Mouse (Mus musculus): Measurements from ENCODE around the gene Nobox. TPM values are rescaled to one million over a fixed set of nuclear protein-coding genes. Genes with fewer than 3 reads are reported as not detected.

Nobox gene
- total and polyA plus RNA-seq, 3 experiments, result not detected

DNA sequence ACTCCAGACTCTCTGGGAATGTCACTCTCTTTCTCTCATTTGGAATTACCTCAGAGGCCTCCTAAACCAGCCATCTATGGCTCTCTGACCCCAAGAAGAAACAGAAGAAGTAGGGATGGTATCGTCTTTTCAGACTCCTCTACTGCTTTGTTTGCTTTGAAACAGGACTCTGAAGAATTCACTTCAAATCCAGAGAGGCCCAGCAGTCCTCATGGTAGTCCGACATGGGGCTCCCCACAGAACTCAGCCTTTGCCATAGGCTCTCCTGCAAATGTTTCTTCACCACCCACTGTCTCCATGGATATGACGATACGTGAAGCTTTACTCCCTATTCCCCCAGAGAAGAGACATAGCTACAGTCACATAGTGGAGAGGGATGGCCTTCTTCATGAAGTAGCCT is 35.2 kb downstream of the Nobox start:
- H3K4me2 ChIP-seq (ENCODE audit: insufficient read depth, low read depth, poor library complexity, severe bottlenecking), result no peak overlapping the region
- peaks cover 0 to 5% of the 10 kb centered on the region in 2 experiments; a peak in 1 of 4 replicates for H3K4me1 ChIP-seq (ENCODE audit: control insufficient read depth in 1 of 2, insufficient read depth in 2 of 2)
- no peak overlapping the region for H3K27ac ChIP-seq (ENCODE audit: insufficient read depth, low read depth)
- in situ Hi-C loops (cut with MboI; ENCODE audit: low pct_ligation_motif_present, low pct_unique_long_range_greater_than_20kb, low sequenced_read_pairs) (no loop called here), dilution Hi-C loops (cut with MboI; ENCODE audit: extremely low pct_ligation_motif_present, extremely low pct_unique_long_range_greater_than_20kb, low sequenced_read_pairs) (no loop called here)
- no peaks in the 10 kb centered on the region for H3K36me3 ChIP-seq (replicated peaks in 1 of 2; ENCODE audit: control insufficient read depth in 1 of 2, insufficient read depth in 1 of 2, low read length in 1 of 2)
- H3K27me3 ChIP-seq (replicated peaks), result no peaks in the 10 kb centered on the region
- TF ChIP-seq SMC3 (IDR thresholded peaks at IDR 0.05; ENCODE audit: low read depth, low read length) (no peak), POLR2A (IDR thresholded peaks at IDR 0.05; ENCODE audit: low read depth, low read length) (no peak), SIN3A (IDR thresholded peaks at IDR 0.05; ENCODE audit: low read length) (no peak), RAD21 (IDR thresholded peaks at IDR 0.05; ENCODE audit: low read depth, low read length) (no peak), USF1 (IDR thresholded peaks at IDR 0.05; ENCODE audit: low read depth, low read length) (no peak), NELFE (IDR thresholded peaks at IDR 0.05; ENCODE audit: low read depth, low read length) (no peak), RCOR1 (conservative IDR thresholded peaks at IDR 0.05; ENCODE audit: low read depth, low read length) (no peak), CHD1 (IDR thresholded peaks at IDR 0.05; ENCODE audit: low read depth, low read length) (no peak), ZKSCAN1 (IDR thresholded peaks at IDR 0.05; ENCODE audit: borderline replicate concordance, low read depth, low read length) (no peak), EP300 (IDR thresholded peaks at IDR 0.05; ENCODE audit: low read length) (no peak), JUND (conservative IDR thresholded peaks at IDR 0.05; ENCODE audit: low read depth, low read length) (no peak), JUN (IDR thresholded peaks at IDR 0.05; ENCODE audit: insufficient read depth, low read depth, low read length) (no peak), ZNF384 (IDR thresholded peaks at IDR 0.05; ENCODE audit: low read depth, low read length) (no peak)
- H3K9me3 ChIP-seq (replicated peaks; ENCODE audit: low read length), result no peaks in the 10 kb centered on the region
- no peaks in the 10 kb centered on the region for H3K79me2 ChIP-seq (replicated peaks; ENCODE audit: control insufficient read depth, extremely low read depth, insufficient read depth, poor library complexity, severe bottlenecking)
- H3K4me3 ChIP-seq (replicated peaks in 1 of 3; ENCODE audit: low read depth in 2 of 3, low read length in 2 of 3, poor library complexity in 1 of 3), result no peak overlapping the region
- no peak overlapping the region for H3K9ac ChIP-seq (ENCODE audit: insufficient read depth, low read depth)
- DNase-seq (ENCODE audit: extremely low read depth), result no peak

DNA sequence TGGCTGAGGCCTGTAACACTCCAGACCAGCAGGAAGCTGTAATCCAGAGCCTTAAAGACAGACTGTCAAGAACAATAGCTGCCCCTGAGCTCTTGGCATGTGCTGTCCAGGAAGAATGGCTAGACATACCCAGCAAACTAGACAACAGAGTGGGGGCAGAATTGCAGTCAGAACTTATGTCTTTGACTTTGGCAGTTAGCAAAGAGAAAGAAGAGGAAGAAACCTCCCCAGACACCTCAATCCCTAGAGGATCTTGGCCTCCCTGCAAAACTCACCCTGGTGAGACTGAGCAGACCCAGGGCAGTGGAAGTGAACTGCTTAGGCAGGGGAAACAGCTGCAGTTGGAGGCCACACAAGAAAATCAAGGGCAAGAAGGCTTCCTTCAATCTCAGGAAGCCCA is 36.8 kb downstream of the Nobox start:
- dilution Hi-C loops (cut with MboI; ENCODE audit: extremely low pct_ligation_motif_present, extremely low pct_unique_long_range_greater_than_20kb, low sequenced_read_pairs) (no loop called here), in situ Hi-C loops (cut with MboI; ENCODE audit: low pct_ligation_motif_present, low pct_unique_long_range_greater_than_20kb, low sequenced_read_pairs) (no loop called here)
- peaks cover 0 to 5% of the 10 kb centered on the region in 2 experiments; a peak in 1 of 4 replicates for H3K4me1 ChIP-seq (ENCODE audit: control insufficient read depth in 1 of 2, insufficient read depth in 2 of 2)
- no peak overlapping the region for H3K4me3 ChIP-seq (replicated peaks in 1 of 3; ENCODE audit: low read depth in 2 of 3, low read length in 2 of 3, poor library complexity in 1 of 3)
- no peaks in the 10 kb centered on the region for H3K36me3 ChIP-seq (replicated peaks in 1 of 2; ENCODE audit: control insufficient read depth in 1 of 2, insufficient read depth in 1 of 2, low read length in 1 of 2)
- H3K79me2 ChIP-seq (replicated peaks; ENCODE audit: control insufficient read depth, extremely low read depth, insufficient read depth, poor library complexity, severe bottlenecking), result no peaks in the 10 kb centered on the region
- no peak overlapping the region for H3K9ac ChIP-seq (ENCODE audit: insufficient read depth, low read depth)
- TF ChIP-seq TBP (conservative IDR thresholded peaks at IDR 0.05; ENCODE audit: low read depth, low read length) (no peak), NELFE (IDR thresholded peaks at IDR 0.05; ENCODE audit: low read depth, low read length) (no peak), KAT2A (IDR thresholded peaks at IDR 0.05; ENCODE audit: insufficient replicate concordance, low read length) (no peak), POLR2A (IDR thresholded peaks at IDR 0.05; ENCODE audit: low read depth, low read length) (no peak)
- no peak overlapping the region for H3K4me2 ChIP-seq (ENCODE audit: insufficient read depth, low read depth, poor library complexity, severe bottlenecking)
- no peaks in the 10 kb centered on the region for H3K27me3 ChIP-seq (replicated peaks)
- H3K9me3 ChIP-seq (replicated peaks; ENCODE audit: low read length), result no peaks in the 10 kb centered on the region
- H3K27ac ChIP-seq (ENCODE audit: insufficient read depth, low read depth), result no peak overlapping the region
- DNase-seq (ENCODE audit: extremely low read depth), result no peak

DNA sequence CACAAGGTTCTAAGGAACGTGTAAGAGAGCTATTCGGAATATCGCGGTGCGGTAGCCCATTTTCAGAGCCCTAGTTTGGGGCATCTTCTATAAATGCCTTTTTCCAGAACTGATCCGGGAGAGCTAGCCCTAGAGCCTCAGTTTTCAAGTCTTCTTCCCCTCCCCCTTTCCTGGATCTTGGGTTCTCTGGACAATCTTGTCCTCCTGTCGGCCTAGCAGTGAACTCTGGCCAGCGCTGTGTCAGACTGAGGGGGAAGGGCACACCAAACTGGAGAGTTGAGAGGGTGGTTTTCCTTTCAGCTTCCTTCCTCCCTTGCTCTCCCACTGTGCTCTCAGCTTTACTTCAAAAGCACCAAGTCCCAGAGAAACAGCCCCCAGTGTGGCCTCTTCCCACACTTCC is 43.0 kb downstream of the Nobox start:
- no peaks in the 10 kb centered on the region for H3K27me3 ChIP-seq (replicated peaks)
- no peaks in the 10 kb centered on the region for H3K36me3 ChIP-seq (replicated peaks in 1 of 2; ENCODE audit: control insufficient read depth in 1 of 2, insufficient read depth in 1 of 2, low read length in 1 of 2)
- no peak for DNase-seq (ENCODE audit: extremely low read depth)
- H3K4me1 ChIP-seq (ENCODE audit: control insufficient read depth in 1 of 2, insufficient read depth in 2 of 2), result peaks cover 0 to 5% of the 10 kb centered on the region in 2 experiments; a peak in 2 of 4 replicates
- no peak overlapping the region for H3K27ac ChIP-seq (ENCODE audit: insufficient read depth, low read depth)
- TF ChIP-seq ZNF384 (IDR thresholded peaks at IDR 0.05; ENCODE audit: low read depth, low read length), result no peak
- no peak for TF ChIP-seq ETS1 (conservative IDR thresholded peaks at IDR 0.05; ENCODE audit: low read depth, low read length)
- no peak for TF ChIP-seq UBTF (IDR thresholded peaks at IDR 0.05; ENCODE audit: low read depth, low read length)
- TF ChIP-seq NRF1 (IDR thresholded peaks at IDR 0.05; ENCODE audit: low read depth, low read length), result no peak
- TF ChIP-seq RCOR1 (conservative IDR thresholded peaks at IDR 0.05; ENCODE audit: low read depth, low read length), result no peak
- no peak for TF ChIP-seq TBP (conservative IDR thresholded peaks at IDR 0.05; ENCODE audit: low read depth, low read length)
- no peak for TF ChIP-seq KAT2A (IDR thresholded peaks at IDR 0.05; ENCODE audit: insufficient replicate concordance, low read length)
- TF ChIP-seq MAX (IDR thresholded peaks at IDR 0.05; ENCODE audit: low read length), result no peak
- no peak for TF ChIP-seq CHD1 (IDR thresholded peaks at IDR 0.05; ENCODE audit: low read depth, low read length)
- no peak for TF ChIP-seq SMC3 (IDR thresholded peaks at IDR 0.05; ENCODE audit: low read depth, low read length)
- TF ChIP-seq ELF1 (IDR thresholded peaks at IDR 0.05; ENCODE audit: low read depth, low read length), result no peak
- no peak for TF ChIP-seq ZKSCAN1 (IDR thresholded peaks at IDR 0.05; ENCODE audit: borderline replicate concordance, low read depth, low read length)
- TF ChIP-seq MAZ (IDR thresholded peaks at IDR 0.05; ENCODE audit: low read depth, low read length), result no peak
- TF ChIP-seq NELFE (IDR thresholded peaks at IDR 0.05; ENCODE audit: low read depth, low read length), result no peak
- no peak for TF ChIP-seq POLR2A (IDR thresholded peaks at IDR 0.05; ENCODE audit: low read depth, low read length)
- TF ChIP-seq RAD21 (IDR thresholded peaks at IDR 0.05; ENCODE audit: low read depth, low read length), result no peak
- TF ChIP-seq E2F4 (IDR thresholded peaks at IDR 0.05; ENCODE audit: insufficient replicate concordance, low read depth, low read length), result no peak
- no peak for TF ChIP-seq MEF2A (IDR thresholded peaks at IDR 0.05; ENCODE audit: borderline replicate concordance, low read depth, low read length)
- TF ChIP-seq CHD2 (IDR thresholded peaks at IDR 0.05; ENCODE audit: low read length), result no peak
- H3K9ac ChIP-seq (ENCODE audit: insufficient read depth, low read depth), result no peak overlapping the region
- no peaks in the 10 kb centered on the region for H3K9me3 ChIP-seq (replicated peaks; ENCODE audit: low read length)
- H3K79me2 ChIP-seq (replicated peaks; ENCODE audit: control insufficient read depth, extremely low read depth, insufficient read depth, poor library complexity, severe bottlenecking), result no peaks in the 10 kb centered on the region
- H3K4me2 ChIP-seq (ENCODE audit: insufficient read depth, low read depth, poor library complexity, severe bottlenecking), result no peak overlapping the region
- dilution Hi-C loops (cut with MboI; ENCODE audit: extremely low pct_ligation_motif_present, extremely low pct_unique_long_range_greater_than_20kb, low sequenced_read_pairs) (no loop called here), in situ Hi-C loops (cut with MboI; ENCODE audit: low pct_ligation_motif_present, low pct_unique_long_range_greater_than_20kb, low sequenced_read_pairs) (no loop called here)
- no peak overlapping the region for H3K4me3 ChIP-seq (replicated peaks in 1 of 3; ENCODE audit: low read depth in 2 of 3, low read length in 2 of 3, poor library complexity in 1 of 3)
